Mouse (Mus musculus): ENCODE measurements around the gene Efcab9. TPM values are rescaled to one million over a fixed set of nuclear protein-coding genes. Genes with fewer than 3 reads are reported as not detected.
A peak's percentile ranks its signal among the peaks of the same experiment; 100 is the strongest.

The Efcab9 gene
- polyA plus RNA-seq, 1 experiment = 0.38 TPM

DNA sequence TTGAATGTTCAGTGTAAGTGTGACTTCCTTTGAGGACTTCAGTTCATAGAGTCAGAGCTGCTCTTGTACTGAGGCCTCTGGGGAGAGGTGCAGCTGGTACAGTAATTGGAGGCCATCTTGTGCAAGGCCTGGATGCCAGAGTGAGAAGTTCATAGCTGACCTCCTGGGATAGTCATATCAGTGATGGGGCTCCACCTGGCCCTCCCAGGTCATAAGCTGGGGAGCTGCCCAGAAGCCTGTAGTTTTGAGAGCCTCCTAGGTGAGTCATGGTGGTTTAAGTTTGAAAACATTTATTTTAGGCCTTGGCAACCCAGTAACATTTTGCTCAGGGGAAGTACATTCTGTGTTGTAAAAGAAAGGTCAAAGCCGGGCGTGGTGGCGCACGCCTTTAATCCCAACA lies 26.1 kb upstream of the Efcab9 start:
- peaks cover 91% of the 10 kb centered on the region for H3K36me3 ChIP-seq (replicated peaks; ENCODE audit: low read length)
- TF ChIP-seq FLI1 (IDR thresholded peaks at IDR 0.05; ENCODE audit: low read length) (no peak), GATA1 (IDR thresholded peaks at IDR 0.05; ENCODE audit: borderline replicate concordance, low read length) (no peak)
- H3K27me3 ChIP-seq (replicated peaks) = no peaks in the 10 kb centered on the region
- no peak overlapping the region for H3K4me3 ChIP-seq (replicated peaks)
- peaks cover 91% of the 10 kb centered on the region for H3K4me1 ChIP-seq
- no peaks in the 10 kb centered on the region for H3K9me3 ChIP-seq

DNA sequence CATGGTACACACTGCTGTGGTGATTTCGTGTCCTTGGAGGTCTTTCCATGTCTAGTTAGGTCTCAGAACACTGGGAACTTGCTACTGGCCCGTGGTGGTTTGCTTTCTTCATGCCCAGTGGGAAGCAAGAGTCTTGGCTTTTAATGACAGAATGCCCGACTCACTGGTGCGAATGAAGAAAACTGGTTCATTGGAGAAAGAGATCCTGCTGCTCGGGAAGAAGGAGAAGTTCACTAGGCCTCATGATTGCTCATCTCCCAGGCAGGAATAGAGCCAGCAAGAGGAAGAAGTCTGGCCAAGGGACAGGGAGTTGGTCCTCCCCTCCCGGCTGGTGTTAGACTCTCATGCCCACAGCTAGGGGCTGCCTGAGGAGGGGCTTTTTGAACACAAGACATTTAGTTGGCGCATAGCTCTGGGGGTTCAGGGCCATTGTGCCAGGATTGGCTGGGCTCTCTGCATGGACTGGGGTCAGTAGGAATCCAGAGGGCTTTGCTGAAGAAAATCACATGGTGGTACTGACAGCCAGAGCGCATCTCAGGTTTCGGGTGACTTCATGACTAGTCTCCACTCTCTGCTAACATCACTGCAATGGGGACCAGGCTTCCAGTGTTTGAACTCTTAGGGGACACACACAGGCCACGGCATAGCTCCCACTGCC lies 24.6 kb upstream of the Efcab9 start:
- Histone ChIP-seq H3K4me1 (peaks cover 91% of the 10 kb centered on the region), H3K36me3 (replicated peaks; ENCODE audit: low read length) (peaks cover 92% of the 10 kb centered on the region), H3K27me3 (replicated peaks) (no peaks in the 10 kb centered on the region), H3K9me3 (no peaks in the 10 kb centered on the region), H3K4me3 (replicated peaks) (no peak overlapping the region)
- no peak for TF ChIP-seq FLI1 (IDR thresholded peaks at IDR 0.05; ENCODE audit: low read length)
- TF ChIP-seq GATA1 (IDR thresholded peaks at IDR 0.05; ENCODE audit: borderline replicate concordance, low read length) = no peak

DNA sequence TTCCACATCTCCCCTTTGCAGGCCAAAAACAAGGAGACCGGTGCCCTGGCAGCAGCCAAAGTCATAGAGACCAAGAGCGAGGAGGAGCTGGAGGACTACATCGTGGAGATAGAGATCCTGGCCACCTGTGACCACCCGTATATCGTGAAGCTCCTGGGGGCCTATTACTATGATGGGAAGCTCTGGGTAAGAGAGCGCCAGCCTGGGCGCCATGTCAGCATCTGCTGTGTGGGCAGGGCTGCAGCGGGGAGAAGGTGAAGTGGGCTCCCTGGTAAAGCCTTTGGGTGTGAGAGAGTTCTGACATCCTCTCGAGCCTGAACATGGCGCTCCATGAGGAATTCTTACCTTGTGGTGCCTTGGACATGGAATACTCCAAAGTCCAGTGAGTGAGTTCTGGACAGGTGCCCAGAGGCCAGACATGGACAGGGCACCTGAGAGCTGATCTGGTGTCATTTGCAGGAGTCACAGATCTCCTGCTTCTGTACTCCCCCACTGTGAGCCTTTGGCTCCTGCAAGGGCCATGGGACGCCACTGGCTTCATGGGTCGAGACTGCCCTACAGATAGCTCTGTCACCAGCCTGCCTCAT lies 23.3 kb upstream of the Efcab9 start:
- TF ChIP-seq GATA1 (IDR thresholded peaks at IDR 0.05; ENCODE audit: borderline replicate concordance, low read length) (no peak), FLI1 (IDR thresholded peaks at IDR 0.05; ENCODE audit: low read length) (no peak)
- peaks cover 93% of the 10 kb centered on the region for H3K36me3 ChIP-seq (replicated peaks; ENCODE audit: low read length)
- H3K27me3 ChIP-seq (replicated peaks) = no peaks in the 10 kb centered on the region
- peaks cover 91% of the 10 kb centered on the region for H3K4me1 ChIP-seq
- H3K9me3 ChIP-seq = no peaks in the 10 kb centered on the region
- H3K4me3 ChIP-seq (replicated peaks) = no peak overlapping the region

DNA sequence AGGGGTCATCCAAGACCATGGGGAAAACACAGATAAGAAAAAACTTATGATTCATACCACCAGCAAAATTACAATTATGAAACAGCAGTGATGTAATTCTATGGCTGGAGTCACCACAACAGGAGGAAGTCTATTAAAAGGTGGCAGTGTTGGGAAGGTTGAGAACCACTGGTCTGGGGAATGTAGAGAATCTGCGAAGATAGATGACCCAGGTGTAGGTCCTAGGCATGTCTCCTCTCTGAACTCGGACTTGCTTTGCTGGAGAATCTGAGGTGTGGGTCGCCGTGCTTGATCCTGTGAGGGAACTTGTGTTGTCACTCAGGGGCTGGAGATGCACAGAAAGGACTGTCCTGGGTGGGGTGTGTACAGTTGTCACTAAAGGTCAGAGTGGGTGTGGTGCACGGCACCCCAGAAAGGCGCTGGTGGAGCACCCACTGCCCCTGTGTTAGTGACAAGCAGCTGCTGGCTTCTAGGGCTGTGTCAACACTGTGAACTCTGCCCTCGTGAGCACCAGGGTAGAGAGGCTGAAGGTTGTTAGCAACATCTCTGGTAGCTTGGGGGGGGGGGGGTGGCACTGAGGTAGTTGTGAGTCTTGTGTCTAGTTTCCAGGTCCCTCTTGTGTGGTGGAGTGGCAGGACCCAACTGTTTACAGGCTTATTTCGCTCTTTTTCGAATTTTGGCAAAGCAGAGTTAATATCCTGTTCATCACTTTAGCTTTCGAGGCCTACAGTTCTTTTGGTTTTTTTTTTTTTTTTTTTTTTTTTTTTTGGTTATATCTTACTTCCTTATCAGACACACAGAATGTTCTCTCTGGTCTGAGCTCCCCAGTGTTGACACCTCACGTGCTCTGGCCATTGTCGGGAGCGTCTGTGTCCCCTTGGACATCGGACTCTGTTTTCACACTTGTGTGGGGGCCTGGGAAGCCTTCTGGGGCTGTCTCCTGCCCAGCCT lies 22.5 kb upstream of the Efcab9 start:
- H3K9me3 ChIP-seq = no peaks in the 10 kb centered on the region
- peaks cover 95% of the 10 kb centered on the region for H3K36me3 ChIP-seq (replicated peaks; ENCODE audit: low read length)
- H3K4me1 ChIP-seq = peaks cover 94% of the 10 kb centered on the region
- peak overlapping the region; percentile 46 for H3K4me3 ChIP-seq (replicated peaks)
- no peak for TF ChIP-seq GATA1 (IDR thresholded peaks at IDR 0.05; ENCODE audit: borderline replicate concordance, low read length)
- no peak for TF ChIP-seq FLI1 (IDR thresholded peaks at IDR 0.05; ENCODE audit: low read length)
- H3K27me3 ChIP-seq (replicated peaks) = no peaks in the 10 kb centered on the region

DNA sequence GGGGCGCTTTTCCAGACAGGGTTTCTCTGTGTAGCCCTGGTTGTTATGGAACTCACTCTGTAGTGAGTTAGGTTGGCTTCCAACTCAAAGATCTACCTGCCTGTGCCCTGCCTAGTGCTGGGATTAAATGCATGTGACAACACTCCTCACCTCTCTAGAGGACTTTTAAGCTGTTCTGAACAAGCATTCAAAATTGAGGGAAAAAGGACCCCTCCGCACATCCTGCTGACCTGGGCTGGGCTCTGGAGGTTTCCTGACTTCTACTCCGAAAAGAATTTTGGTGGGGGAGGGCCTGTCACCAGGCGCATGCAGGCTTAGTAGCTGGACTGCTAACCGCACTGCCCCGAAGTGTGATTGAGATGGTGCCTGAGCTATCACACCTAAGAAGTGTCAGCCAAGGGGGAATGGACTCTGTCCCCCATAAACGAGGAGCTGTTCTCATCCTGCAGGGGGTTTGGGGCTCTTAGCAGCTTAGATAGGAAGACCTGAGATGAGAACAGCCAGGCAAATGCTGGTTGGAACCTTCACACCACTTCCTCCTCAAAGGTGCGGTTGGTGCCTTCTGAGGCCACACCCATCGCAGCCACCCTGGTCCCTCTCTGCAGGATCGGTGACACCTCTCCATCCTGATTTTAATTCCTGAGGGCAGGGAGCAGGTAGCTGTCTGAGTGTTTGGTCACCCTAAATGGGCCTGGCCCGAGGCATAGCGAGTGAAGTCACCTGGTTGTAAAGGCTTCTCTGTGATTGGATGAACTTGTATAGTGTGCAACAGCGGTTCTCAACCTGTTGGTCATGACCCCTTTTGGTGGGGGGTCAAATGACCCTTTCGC lies 21.6 kb upstream of the Efcab9 start:
- H3K4me1 ChIP-seq = peaks cover 96% of the 10 kb centered on the region
- H3K9me3 ChIP-seq = no peaks in the 10 kb centered on the region
- TF ChIP-seq GATA1 (IDR thresholded peaks at IDR 0.05; ENCODE audit: borderline replicate concordance, low read length) (no peak), FLI1 (IDR thresholded peaks at IDR 0.05; ENCODE audit: low read length) (no peak)
- H3K27me3 ChIP-seq (replicated peaks) = no peaks in the 10 kb centered on the region
- H3K36me3 ChIP-seq (replicated peaks; ENCODE audit: low read length) = peaks cover 93% of the 10 kb centered on the region
- H3K4me3 ChIP-seq (replicated peaks) = peak overlapping the region; percentile 64

DNA sequence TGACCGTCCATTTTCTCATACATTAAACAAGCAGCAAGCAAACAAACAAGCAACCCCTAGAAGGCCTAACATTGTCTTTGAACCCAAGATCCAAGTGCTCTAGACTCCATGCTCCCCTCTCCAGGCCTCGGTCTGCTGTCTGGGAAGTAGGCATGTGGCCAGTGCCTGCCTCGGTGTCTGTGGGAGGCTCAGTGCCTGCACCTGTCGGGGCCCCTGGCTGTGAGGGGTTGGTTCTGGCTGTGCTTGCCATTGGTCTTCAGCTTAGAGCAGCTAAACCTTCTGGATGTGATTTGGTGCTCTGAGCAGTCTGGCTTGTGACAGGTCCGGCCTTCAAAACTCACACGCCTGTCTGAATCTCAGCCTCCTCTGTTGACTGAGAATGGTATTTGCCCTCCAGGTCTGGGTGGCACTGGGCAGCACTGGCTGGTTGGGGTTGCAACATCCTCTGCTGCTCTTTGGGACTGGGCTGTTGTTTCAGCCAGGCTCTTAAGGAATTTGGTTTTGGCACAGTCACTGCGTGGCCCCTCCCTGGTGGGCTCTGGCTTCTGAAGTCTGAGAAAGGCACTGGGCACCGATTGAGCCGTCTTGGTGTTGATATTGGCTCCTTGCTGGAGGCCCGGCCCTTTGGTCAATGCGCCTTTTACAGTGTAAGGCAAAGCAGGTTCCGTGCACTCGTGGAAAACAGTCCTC lies 20.7 kb upstream of the Efcab9 start:
- TF ChIP-seq GATA1 (IDR thresholded peaks at IDR 0.05; ENCODE audit: borderline replicate concordance, low read length) (no peak), FLI1 (IDR thresholded peaks at IDR 0.05; ENCODE audit: low read length) (no peak)

DNA sequence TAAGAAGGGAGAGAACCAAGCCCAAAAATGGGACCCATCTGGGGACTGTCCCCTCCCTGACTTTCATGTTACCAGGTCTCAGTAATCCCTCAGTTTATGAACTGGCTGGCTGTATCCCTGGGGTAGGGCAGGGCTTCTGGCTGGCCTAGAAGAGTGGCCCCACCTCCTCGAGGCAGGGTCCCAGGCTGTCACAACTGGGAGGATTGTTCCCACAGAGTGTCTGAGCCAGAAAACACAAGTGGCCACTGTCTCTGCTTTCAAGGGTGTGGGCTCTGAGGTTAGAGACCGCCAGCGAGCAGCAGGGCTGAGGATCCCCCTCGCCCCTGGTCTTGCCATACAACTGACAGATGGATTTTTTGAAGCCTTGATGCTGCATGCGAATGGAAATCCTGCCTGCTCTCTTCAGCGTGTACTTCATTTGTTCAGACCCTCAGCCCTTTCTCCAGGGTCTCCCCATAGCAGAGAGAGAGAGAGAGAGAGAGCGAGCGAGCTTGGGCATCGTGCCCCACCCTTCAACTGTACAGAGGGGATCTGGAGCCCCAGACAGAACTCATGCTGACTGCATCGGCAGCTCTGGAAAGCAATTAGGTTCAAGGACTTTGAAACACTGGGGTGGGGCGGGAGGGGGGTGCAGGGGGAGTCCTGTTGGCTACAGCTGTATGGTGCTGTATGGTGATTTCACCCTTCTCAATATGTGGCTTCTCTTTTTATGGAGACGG lies 19.9 kb upstream of the Efcab9 start:
- Histone ChIP-seq H3K9me3 (no peaks in the 10 kb centered on the region), H3K27me3 (replicated peaks) (no peaks in the 10 kb centered on the region), H3K4me1 (peaks cover 96% of the 10 kb centered on the region), H3K4me3 (replicated peaks) (no peak overlapping the region), H3K36me3 (replicated peaks; ENCODE audit: low read length) (peaks cover 94% of the 10 kb centered on the region)
- TF ChIP-seq GATA1 (IDR thresholded peaks at IDR 0.05; ENCODE audit: borderline replicate concordance, low read length) = no peak
- no peak for TF ChIP-seq FLI1 (IDR thresholded peaks at IDR 0.05; ENCODE audit: low read length)

More for the DNA sequence above, 20.7 kb upstream of the Efcab9 start:
- Histone ChIP-seq H3K9me3 (no peaks in the 10 kb centered on the region), H3K27me3 (replicated peaks) (no peaks in the 10 kb centered on the region), H3K4me1 (peaks cover 96% of the 10 kb centered on the region), H3K36me3 (replicated peaks; ENCODE audit: low read length) (peaks cover 94% of the 10 kb centered on the region), H3K4me3 (replicated peaks) (peak overlapping the region; percentile 57)

DNA sequence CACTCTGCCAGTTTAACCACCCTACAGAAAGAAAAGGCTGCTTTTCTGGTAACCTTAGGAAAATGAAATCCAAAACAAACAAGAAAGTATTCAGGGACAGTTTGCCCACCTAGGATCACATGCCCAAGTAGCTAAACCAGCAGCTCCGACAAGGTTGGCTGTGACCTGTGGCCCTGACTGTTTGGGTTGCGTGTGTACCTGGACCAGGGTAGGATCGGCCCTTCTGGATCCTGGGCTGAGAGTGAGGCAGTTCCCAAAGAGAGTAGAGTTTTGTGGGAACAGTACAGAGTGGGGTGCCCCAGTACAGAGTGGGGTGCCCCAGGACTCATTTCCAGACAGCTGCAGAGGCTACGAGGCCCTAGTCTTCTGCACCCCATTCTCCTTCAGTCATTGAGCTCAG lies 19.2 kb upstream of the Efcab9 start:
- H3K9me3 ChIP-seq = no peaks in the 10 kb centered on the region
- TF ChIP-seq GATA1 (IDR thresholded peaks at IDR 0.05; ENCODE audit: borderline replicate concordance, low read length) (no peak), FLI1 (IDR thresholded peaks at IDR 0.05; ENCODE audit: low read length) (no peak)
- H3K27me3 ChIP-seq (replicated peaks) = no peaks in the 10 kb centered on the region
- peaks cover 96% of the 10 kb centered on the region for H3K4me1 ChIP-seq
- H3K4me3 ChIP-seq (replicated peaks) = peak overlapping the region; percentile 19
- H3K36me3 ChIP-seq (replicated peaks; ENCODE audit: low read length) = peaks cover 94% of the 10 kb centered on the region
